Mouse (Mus musculus) CH12.LX (cell line): ENCODE results near the gene Grb2. TPM values are rescaled to one million over a fixed set of nuclear protein-coding genes. Genes with fewer than 3 reads are reported as not detected.
A peak's percentile ranks its signal among the peaks of the same experiment; 100 is the strongest.

ENCODE experiments used
- DNase-seq: peaks from one replicate; pipeline ENCODE4 v3.0.0-alpha.2; 2013; ENCODE audit errors: extremely low read depth
- H3K27ac ChIP-seq: 2 replicates; pipeline ENCODE4 v1.5.1; 2012; ENCODE audit warnings: low read depth, mild to moderate bottlenecking, control low read depth, moderate library complexity; ENCODE audit not compliant: insufficient read depth
- H3K27me3 ChIP-seq: replicated peaks from 2 replicates; pipeline ENCODE3; 2012; ENCODE audit warnings: inconsistent platforms
- H3K36me3 ChIP-seq, 2 experiments: replicated peaks in 1 of 2; 2 replicates each; pipeline versions ENCODE3 to v1.6.1; 2012; ENCODE audit warnings: inconsistent platforms in 1 of 2, low read length in 1 of 2, mild to moderate bottlenecking in 1 of 2, mixed read lengths in 1 of 2, moderate library complexity in 1 of 2; ENCODE audit not compliant: control insufficient read depth in 1 of 2, insufficient read depth in 1 of 2
- H3K4me1 ChIP-seq, 2 experiments: 2 replicates each; pipeline ENCODE4 v1.6.1; 2012; ENCODE audit warnings: inconsistent platforms in 1 of 2, moderate library complexity in 1 of 2; ENCODE audit not compliant: insufficient read depth in 2 of 2, control insufficient read depth in 1 of 2
- H3K4me2 ChIP-seq: 2 replicates; pipeline ENCODE4 v1.6.1; 2012; ENCODE audit warnings: low read depth, mild to moderate bottlenecking, control low read depth; ENCODE audit not compliant: poor library complexity, insufficient read depth, severe bottlenecking
- H3K4me3 ChIP-seq, 3 experiments: fragments of 150-350 bp in 1 of 3; sonication (generic) in 1 of 3; replicated peaks in 1 of 3; 2 replicates each; pipeline versions ENCODE3 to v1.5.1; 2011 to 2012; ENCODE audit warnings: low read depth in 2 of 3, low read length in 2 of 3, mild to moderate bottlenecking in 2 of 3, moderate library complexity in 2 of 3, control low read depth in 1 of 3, improper control_type of control experiment in 1 of 3, inconsistent platforms in 1 of 3, mixed read lengths in 1 of 3; ENCODE audit not compliant: poor library complexity in 1 of 3
- H3K79me2 ChIP-seq: replicated peaks from 2 replicates; pipeline ENCODE4 v1.6.1; 2012; ENCODE audit warnings: mild to moderate bottlenecking, moderate library complexity; ENCODE audit not compliant: control insufficient read depth, poor library complexity, insufficient read depth, severe bottlenecking; ENCODE audit errors: extremely low read depth
- H3K9ac ChIP-seq: 2 replicates; pipeline ENCODE4 v1.6.1; 2012; ENCODE audit warnings: low read depth, mild to moderate bottlenecking, control low read depth, moderate library complexity; ENCODE audit not compliant: insufficient read depth
- H3K9me3 ChIP-seq: replicated peaks from 2 replicates; pipeline ENCODE3; 2012; ENCODE audit warnings: low read length, inconsistent platforms, mixed read lengths
- BHLHE40 ChIP-seq: IDR thresholded peaks from 2 replicates; pipeline ENCODE4 v1.6.1; 2011; ENCODE audit warnings: mild to moderate bottlenecking, low read depth, low read length, improper control_type of control experiment
- CHD1 ChIP-seq: IDR thresholded peaks from 2 replicates; pipeline ENCODE4 v1.6.1; 2012; ENCODE audit warnings: low read depth, low read length, improper control_type of control experiment, inconsistent platforms
- CHD2 ChIP-seq: IDR thresholded peaks from 2 replicates; pipeline ENCODE4 v1.6.1; 2011; ENCODE audit warnings: low read length, improper control_type of control experiment
- CTCF ChIP-seq, 2 experiments: IDR thresholded peaks in 1 of 2; conservative IDR thresholded peaks in 1 of 2; 2 replicates each; pipeline ENCODE4 v1.5.1; 2011 to 2012; ENCODE audit warnings: low read depth in 2 of 2, low read length in 2 of 2, improper control_type of control experiment in 1 of 2, inconsistent platforms in 1 of 2, mild to moderate bottlenecking in 1 of 2, moderate library complexity in 1 of 2
- E2F4 ChIP-seq: IDR thresholded peaks from 2 replicates; pipeline ENCODE4 v1.6.1; 2011; ENCODE audit warnings: low read depth, low read length, improper control_type of control experiment; ENCODE audit not compliant: insufficient replicate concordance
- ELF1 ChIP-seq: IDR thresholded peaks from 2 replicates; pipeline ENCODE4 v1.6.1; 2014; ENCODE audit warnings: low read depth, mild to moderate bottlenecking, inconsistent platforms, low read length, improper control_type of control experiment
- EP300 ChIP-seq: IDR thresholded peaks from 2 replicates; pipeline ENCODE4 v1.6.1; 2011; ENCODE audit warnings: low read length, improper control_type of control experiment
- ETS1 ChIP-seq: conservative IDR thresholded peaks from 2 replicates; pipeline ENCODE4 v1.6.1; 2012; ENCODE audit warnings: low read depth, mild to moderate bottlenecking, inconsistent platforms, low read length, improper control_type of control experiment, moderate library complexity
- GABPA ChIP-seq: IDR thresholded peaks from 2 replicates; pipeline ENCODE4 v1.6.1; 2012; ENCODE audit warnings: low read depth, low read length, improper control_type of control experiment, inconsistent platforms; ENCODE audit not compliant: insufficient replicate concordance
- HCFC1 ChIP-seq: IDR thresholded peaks from 2 replicates; pipeline ENCODE4 v1.6.1; 2012; ENCODE audit warnings: low read depth, mild to moderate bottlenecking, inconsistent platforms, low read length, improper control_type of control experiment
- IRF4 ChIP-seq: IDR thresholded peaks from 2 replicates; pipeline ENCODE4 v1.6.1; 2014; ENCODE audit warnings: low read depth, mild to moderate bottlenecking, inconsistent platforms, low read length, improper control_type of control experiment
- JUN ChIP-seq: IDR thresholded peaks from 2 replicates; pipeline ENCODE4 v1.6.1; 2011; ENCODE audit warnings: low read depth, mild to moderate bottlenecking, low read length, improper control_type of control experiment, moderate library complexity; ENCODE audit not compliant: insufficient read depth
- JUND ChIP-seq: conservative IDR thresholded peaks from 2 replicates; pipeline ENCODE4 v1.6.1; 2011; ENCODE audit warnings: low read depth, low read length, improper control_type of control experiment
- KAT2A ChIP-seq: IDR thresholded peaks from 2 replicates; pipeline ENCODE4 v1.6.1; 2012; ENCODE audit warnings: low read length, improper control_type of control experiment, inconsistent platforms; ENCODE audit not compliant: insufficient replicate concordance
- MAFK ChIP-seq: IDR thresholded peaks from 2 replicates; pipeline ENCODE4 v1.6.1; 2011; ENCODE audit warnings: low read length, improper control_type of control experiment; ENCODE audit not compliant: insufficient replicate concordance
- MAX ChIP-seq: IDR thresholded peaks from 2 replicates; pipeline ENCODE4 v1.6.1; 2011; ENCODE audit warnings: low read length, improper control_type of control experiment
- MAZ ChIP-seq: IDR thresholded peaks from 2 replicates; pipeline ENCODE4 v1.6.1; 2012; ENCODE audit warnings: low read depth, mild to moderate bottlenecking, inconsistent platforms, low read length, improper control_type of control experiment, moderate library complexity
- MEF2A ChIP-seq: IDR thresholded peaks from 2 replicates; pipeline ENCODE4 v1.6.1; 2014; ENCODE audit warnings: low read depth, mild to moderate bottlenecking, inconsistent platforms, low read length, improper control_type of control experiment, borderline replicate concordance
- MXI1 ChIP-seq: IDR thresholded peaks from 2 replicates; pipeline ENCODE4 v1.6.1; 2011; ENCODE audit warnings: mild to moderate bottlenecking, low read depth, low read length, improper control_type of control experiment
- MYC ChIP-seq: IDR thresholded peaks from 2 replicates; pipeline ENCODE4 v1.6.1; 2011; ENCODE audit warnings: low read depth, mild to moderate bottlenecking, improper control_type of control experiment, low read length
- NELFE ChIP-seq: IDR thresholded peaks from 2 replicates; pipeline ENCODE4 v1.6.1; 2011; ENCODE audit warnings: low read depth, low read length, improper control_type of control experiment
- NRF1 ChIP-seq: IDR thresholded peaks from 2 replicates; pipeline ENCODE4 v1.6.1; 2014; ENCODE audit warnings: low read depth, mild to moderate bottlenecking, inconsistent platforms, low read length, improper control_type of control experiment, moderate library complexity
- PAX5 ChIP-seq: IDR thresholded peaks from 2 replicates; pipeline ENCODE4 v1.6.1; 2012; ENCODE audit warnings: low read length, inconsistent platforms, mixed read lengths
- POLR2A ChIP-seq: IDR thresholded peaks from 2 replicates; pipeline ENCODE4 v1.6.1; 2011; ENCODE audit warnings: low read depth, mild to moderate bottlenecking, improper control_type of control experiment, low read length
- POLR2AphosphoS2 ChIP-seq: IDR thresholded peaks from 2 replicates; pipeline ENCODE4 v1.6.1; 2011; ENCODE audit warnings: low read depth, low read length, improper control_type of control experiment
- RAD21 ChIP-seq: IDR thresholded peaks from 2 replicates; pipeline ENCODE4 v1.6.1; 2011; ENCODE audit warnings: low read depth, mild to moderate bottlenecking, low read length, improper control_type of control experiment, moderate library complexity
- RCOR1 ChIP-seq: conservative IDR thresholded peaks from 2 replicates; pipeline ENCODE4 v1.6.1; 2012; ENCODE audit warnings: low read depth, mild to moderate bottlenecking, inconsistent platforms, low read length, improper control_type of control experiment
- SIN3A ChIP-seq: IDR thresholded peaks from 2 replicates; pipeline ENCODE4 v1.6.1; 2012; ENCODE audit warnings: low read length, improper control_type of control experiment, inconsistent platforms
- SMC3 ChIP-seq: IDR thresholded peaks from 2 replicates; pipeline ENCODE4 v1.6.1; 2011; ENCODE audit warnings: low read depth, low read length, improper control_type of control experiment
- TBP ChIP-seq: conservative IDR thresholded peaks from 2 replicates; pipeline ENCODE4 v1.6.1; 2011; ENCODE audit warnings: low read depth, low read length, improper control_type of control experiment
- TCF12 ChIP-seq: IDR thresholded peaks from 2 replicates; pipeline ENCODE4 v1.6.1; 2014; ENCODE audit warnings: low read depth, mild to moderate bottlenecking, inconsistent platforms, low read length, improper control_type of control experiment
- UBTF ChIP-seq: IDR thresholded peaks from 2 replicates; pipeline ENCODE4 v1.6.1; 2012; ENCODE audit warnings: low read depth, mild to moderate bottlenecking, inconsistent platforms, low read length, improper control_type of control experiment, moderate library complexity
- USF1 ChIP-seq: IDR thresholded peaks from 2 replicates; pipeline ENCODE4 v1.6.1; 2014; ENCODE audit warnings: low read depth, mild to moderate bottlenecking, inconsistent platforms, low read length, improper control_type of control experiment
- USF2 ChIP-seq: conservative IDR thresholded peaks from 2 replicates; pipeline ENCODE4 v1.6.1; 2011; ENCODE audit warnings: low read depth, low read length, improper control_type of control experiment
- ZC3H11A ChIP-seq: IDR thresholded peaks from 2 replicates; pipeline ENCODE4 v1.6.1; 2012; ENCODE audit warnings: low read depth, mild to moderate bottlenecking, inconsistent platforms, low read length, improper control_type of control experiment
- ZKSCAN1 ChIP-seq: IDR thresholded peaks from 2 replicates; pipeline ENCODE4 v1.6.1; 2012; ENCODE audit warnings: low read depth, inconsistent platforms, low read length, improper control_type of control experiment, borderline replicate concordance
- ZMIZ1 ChIP-seq: IDR thresholded peaks from 2 replicates; pipeline ENCODE4 v1.6.1; 2012; ENCODE audit warnings: low read depth, mild to moderate bottlenecking, inconsistent platforms, low read length, improper control_type of control experiment
- ZNF384 ChIP-seq: IDR thresholded peaks from 2 replicates; pipeline ENCODE4 v1.6.1; 2012; ENCODE audit warnings: low read depth, low read length, improper control_type of control experiment, inconsistent platforms
- dilution Hi-C: fragments of 300-500 bp; cut with MboI; formaldehyde crosslinking; loops from 2 replicates; pipeline ENCODE4 v1.14.3; 2020; ENCODE audit warnings: low sequenced_read_pairs; ENCODE audit not compliant: extremely low pct_unique_long_range_greater_than_20kb, extremely low pct_ligation_motif_present
- in situ Hi-C: fragments of 300-500 bp; cut with MboI; formaldehyde crosslinking; loops from 3 replicates; pipeline ENCODE4 v1.14.3; 2019; ENCODE audit warnings: low sequenced_read_pairs, low pct_ligation_motif_present, low pct_unique_long_range_greater_than_20kb, mixed read lengths
- polyA plus RNA-seq: library from polyadenylated mRNA; unstranded; fragments of >175 nt; gene quantifications from 2 replicates; pipeline ENCODE4 v1.2.1, GENCODE M21; 2012; ENCODE audit warnings: low read depth; ENCODE audit not compliant: insufficient read length
- total RNA-seq, 2 experiments: library from RNA; depleted of rRNA; stranded (reverse); fragments of 300-350 nt in 1 of 2; fragments of >200 nt in 1 of 2; gene quantifications; 2 replicates each; pipeline ENCODE4 v1.2.3; 2012 to 2014

Grb2 gene
- total and polyA plus RNA-seq, 3 experiments: 63.6 to 241 (median 117) TPM

- peaks cover 13 to 48% of the 10 kb centered on the region in 2 experiments for H3K4me1 ChIP-seq
- in situ Hi-C loops: no loop called here
- H3K9ac ChIP-seq: peak overlapping the region; percentile 98
- no peaks in the 10 kb centered on the region for H3K27me3 ChIP-seq
- TF ChIP-seq USF1 (no peak), USF2 (no peak), MEF2A (no peak), TCF12 (no peak), BHLHE40 (no peak), MXI1 (no peak; the same call in 1 of the 2 replicates), ZC3H11A (no peak), CTCF (conservative IDR thresholded peaks at IDR 0.05 in 1 of 2, IDR thresholded peaks at IDR 0.05 in 1 of 2; ENCODE audit: low read depth in 2 of 2, low read length in 2 of 2) (no peak), NELFE (no peak), SMC3 (no peak), CHD1 (peak; percentile 17; the same call in 1 of the 2 replicates), PAX5 (no peak), JUN (no peak), MAFK (no peak), ZMIZ1 (no peak), RAD21 (no peak), NRF1 (no peak; the same call in 1 of the 2 replicates), POLR2AphosphoS2 (no peak), ZNF384 (peak; percentile 96), E2F4 (no peak), POLR2A (0 out of 2 replicates have a peak, but pooled peaks have one; percentile 2), JUND (no peak), ZKSCAN1 (no peak), UBTF (peak; percentile 88; the same call in 1 of the 2 replicates), MAX (no peak), MAZ (no peak), ELF1 (no peak), SIN3A (peak; percentile 94), KAT2A (no peak), MYC (no peak), GABPA (no peak), TBP (0 out of 2 replicates have a peak, but pooled peaks have one; percentile 37), RCOR1 (no peak; the same call in 1 of the 2 replicates), CHD2 (no peak), EP300 (peak; percentile 57; the same call in 1 of the 2 replicates), ETS1 (no peak), HCFC1 (no peak), IRF4 (no peak)
- TF ChIP-seq, all 38 proteins: peak for 7
- Histone ChIP-seq H3K4me2 (peak overlapping the region; percentile 91), H3K4me3 (peak overlapping the region; percentile 86 to 99 (median 97)), H3K36me3 (peaks cover 8 to 25% of the 10 kb centered on the region in 2 experiments), H3K9me3 (peaks cover 10% of the 10 kb centered on the region), H3K27ac (peak overlapping the region; percentile 88), H3K79me2 (peaks cover 58% of the 10 kb centered on the region)
- dilution Hi-C loops: no loop called here
- DNase-seq: peak; percentile 75
Measured at GRCm38 (mm10) chr11:115707313-115708208, 836 bp downstream of the Grb2 start.
